Mouse (Mus musculus) hindbrain, embryonic 10.5 days (tissue): ENCODE measurements around the gene Apoc3. TPM values are rescaled to one million over a fixed set of nuclear protein-coding genes. Genes with fewer than 3 reads are reported as not detected.

Experiments
- DNase-seq: peaks from one replicate; pipeline ENCODE4 v3.0.0-alpha.2; 2017; ENCODE audit warnings: low spot score
- H3K27ac ChIP-seq: fragments of 300-500 bp; sonication (generic); 2 replicates; pipeline ENCODE4 v1.5.1; 2016; ENCODE audit warnings: mild to moderate bottlenecking, moderate library complexity
- H3K27me3 ChIP-seq: fragments of 300-500 bp; sonication (generic); 2 replicates; pipeline ENCODE4 v1.6.1; 2016; ENCODE audit warnings: mild to moderate bottlenecking; ENCODE audit not compliant: poor library complexity, insufficient read depth, severe bottlenecking
- H3K36me3 ChIP-seq: fragments of 300-500 bp; sonication (generic); 2 replicates; pipeline ENCODE4 v1.6.1; 2016; ENCODE audit warnings: mild to moderate bottlenecking, moderate library complexity
- H3K4me1 ChIP-seq: fragments of 300-500 bp; sonication (generic); replicated peaks from 2 replicates; pipeline ENCODE4 v1.6.1; 2016; ENCODE audit warnings: mild to moderate bottlenecking
- H3K4me3 ChIP-seq: fragments of 300-500 bp; sonication (generic); 2 replicates; pipeline ENCODE4 v1.5.1; 2016; ENCODE audit warnings: mild to moderate bottlenecking, moderate library complexity
- H3K9me3 ChIP-seq: fragments of 300-500 bp; sonication (generic); 2 replicates; pipeline ENCODE4 v1.6.1; 2016; ENCODE audit warnings: mild to moderate bottlenecking, moderate library complexity
- WGBS: fragments of 180-500 bp; shearing (Covaris S2); methylation state at CpG from one replicate; pipeline ENCODE4 v1.1.7; 2016; 5-methylcytosine and 5-hydroxymethylcytosine counted together
- polyA plus RNA-seq: library from polyadenylated mRNA; unstranded; fragments of >200 nt; fragmentation: Nextera tagmentation; extraction: Ambion mirVana; gene quantifications from 2 replicates; pipeline ENCODE4 v1.2.1, GENCODE M21; 2016

Gene Apoc3
- polyA plus RNA-seq, 1 experiment from 2014 or later: not detected

DNA sequence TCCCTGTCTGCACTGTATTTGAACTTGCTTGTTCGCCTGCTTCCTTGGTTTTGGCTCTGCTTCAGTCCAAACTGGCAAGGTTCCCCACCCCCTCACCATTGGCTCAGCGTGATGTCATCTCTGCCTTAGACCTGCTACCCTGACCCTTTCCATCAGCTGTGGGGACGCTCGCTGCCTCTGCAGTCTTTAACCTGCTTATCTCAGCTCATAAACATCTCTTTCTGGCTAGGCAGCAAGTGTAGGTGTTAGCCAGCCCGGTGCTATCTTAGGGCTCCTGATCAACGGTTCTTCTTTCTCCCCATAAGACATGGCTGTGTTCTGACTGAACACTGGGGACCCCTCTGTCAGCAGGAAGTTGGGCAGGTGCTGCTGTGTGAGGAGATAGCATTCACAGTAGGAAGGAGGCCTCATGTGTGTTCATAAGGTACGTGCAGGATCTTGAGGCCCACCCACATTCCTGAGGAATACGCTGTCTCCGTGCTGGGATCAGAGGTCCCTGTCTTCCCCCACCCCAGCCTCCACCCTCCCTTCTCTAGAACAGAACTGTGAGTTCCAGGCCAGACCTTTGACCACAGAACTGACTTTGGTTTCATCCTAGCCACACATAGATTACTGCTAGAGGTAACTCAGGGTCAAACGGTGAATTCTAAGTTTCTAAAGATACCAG lies 28.5 kb downstream of the Apoc3 start:
- Histone ChIP-seq H3K27me3 (no peaks in the 10 kb centered on the region), H3K4me3 (no peak overlapping the region), H3K27ac (no peak overlapping the region), H3K4me1 (0 out of 2 replicates have a peak, but pooled peaks cover 7% of the 10 kb centered on the region), H3K9me3 (no peaks in the 10 kb centered on the region), H3K36me3 (peaks cover 95% of the 10 kb centered on the region)
- 84% methylated on average over 10 of the region's 10 CpGs for WGBS
- DNase-seq: no peak

DNA sequence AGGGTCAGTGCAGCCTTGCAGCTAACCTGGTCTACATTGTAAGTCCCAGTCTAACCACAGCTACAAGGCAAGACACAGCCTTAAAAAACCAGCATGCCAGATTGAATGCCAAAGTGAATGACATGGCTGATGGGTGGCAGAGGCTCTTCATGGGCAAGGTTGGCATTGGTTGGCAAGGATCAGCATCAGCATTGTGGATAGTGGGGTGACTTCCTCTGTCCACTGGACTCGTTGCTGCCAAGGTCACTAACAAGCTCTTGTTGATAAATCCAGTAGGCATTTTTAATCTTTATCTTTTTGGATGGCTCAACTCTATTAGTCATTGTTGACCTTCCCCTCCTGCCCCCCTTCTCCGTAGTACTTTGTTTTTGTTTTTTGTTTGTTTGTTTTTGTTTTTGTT lies 35.8 kb downstream of the Apoc3 start:
- peaks cover 91% of the 10 kb centered on the region for H3K36me3 ChIP-seq

DNA sequence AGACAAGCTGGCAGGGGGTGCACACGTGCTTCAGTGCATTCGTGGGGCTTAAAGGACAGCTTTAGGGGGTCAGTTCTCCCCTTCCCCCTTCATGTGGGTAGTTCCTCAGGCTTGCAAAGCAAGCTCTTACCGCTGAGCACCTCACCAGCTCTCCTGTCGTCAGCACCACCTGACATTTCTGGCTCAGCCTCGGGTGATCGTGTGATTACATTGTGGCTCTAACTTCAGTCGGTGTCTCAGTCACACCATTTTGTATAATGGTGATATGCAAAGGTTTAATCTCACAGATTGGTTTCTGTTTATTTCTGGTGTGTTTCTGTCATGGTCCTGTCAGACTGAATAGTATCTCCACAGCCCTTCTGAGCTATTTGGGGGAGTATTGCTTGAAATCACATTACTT lies 36.5 kb downstream of the Apoc3 start:
- H3K9me3 ChIP-seq: no peaks in the 10 kb centered on the region
- H3K27ac ChIP-seq: no peak overlapping the region
- no peak overlapping the region for H3K4me3 ChIP-seq
- no peaks in the 10 kb centered on the region for H3K4me1 ChIP-seq
- H3K36me3 ChIP-seq: peaks cover 91% of the 10 kb centered on the region
- no peaks in the 10 kb centered on the region for H3K27me3 ChIP-seq
- WGBS: 91% methylated on average over 7 of the region's 7 CpGs
- no peak for DNase-seq

More for the DNA sequence above, 35.8 kb downstream of the Apoc3 start:
- no peaks in the 10 kb centered on the region for H3K4me1 ChIP-seq
- 94% methylated on average over 2 of the region's 2 CpGs for WGBS
- no peaks in the 10 kb centered on the region for H3K27me3 ChIP-seq
- H3K4me3 ChIP-seq: no peak overlapping the region
- no peak overlapping the region for H3K27ac ChIP-seq
- no peaks in the 10 kb centered on the region for H3K9me3 ChIP-seq
- no peak for DNase-seq

DNA sequence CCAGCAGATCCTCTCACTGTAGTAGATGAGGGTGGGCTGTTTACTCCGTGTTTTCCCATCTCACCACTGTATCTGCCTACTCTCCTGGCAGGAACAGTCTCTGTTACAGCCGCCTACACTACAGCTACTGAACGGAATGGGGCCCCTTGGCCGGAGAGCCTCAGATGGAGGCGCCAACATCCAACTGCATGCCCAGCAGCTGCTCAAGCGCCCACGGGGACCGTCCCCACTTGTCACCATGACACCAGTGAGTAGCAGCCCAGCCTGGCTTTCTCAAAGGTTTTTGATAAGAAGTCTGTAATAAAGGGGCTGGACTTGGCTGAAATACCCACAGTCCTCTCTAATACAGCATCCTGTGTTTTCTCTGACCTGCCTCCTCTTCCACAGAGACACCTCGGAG lies 37.0 kb downstream of the Apoc3 start:
- no peaks in the 10 kb centered on the region for H3K27me3 ChIP-seq
- WGBS: 92% methylated on average over 9 of the region's 9 CpGs
- H3K4me1 ChIP-seq: no peaks in the 10 kb centered on the region
- no peak for DNase-seq
- H3K9me3 ChIP-seq: no peaks in the 10 kb centered on the region
- peaks cover 88% of the 10 kb centered on the region for H3K36me3 ChIP-seq
- no peak overlapping the region for H3K27ac ChIP-seq
- H3K4me3 ChIP-seq: no peak overlapping the region

DNA sequence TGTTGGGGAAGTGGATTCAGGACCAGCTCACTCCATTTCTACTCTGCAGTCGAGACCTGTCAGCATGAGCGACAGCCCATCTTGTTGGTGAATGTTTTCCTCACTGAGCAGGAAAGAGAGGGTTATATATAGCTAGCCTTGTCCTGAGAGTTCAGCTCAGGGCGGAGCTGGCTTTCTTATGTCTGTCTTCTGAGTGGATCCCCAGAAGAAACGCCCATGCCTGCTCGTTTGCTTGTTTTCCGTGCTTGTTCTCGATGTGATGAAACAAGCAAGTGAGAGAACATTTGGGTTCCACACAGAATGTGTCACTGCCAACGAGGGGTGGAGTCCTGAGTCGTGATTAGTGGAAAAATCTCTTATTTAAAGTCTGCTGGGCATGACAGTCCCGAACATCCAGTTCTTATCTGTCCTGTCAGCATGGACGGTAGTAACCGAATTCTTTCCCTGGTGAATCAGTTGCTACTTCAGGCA lies 38.7 kb downstream of the Apoc3 start:
- H3K36me3 ChIP-seq: peaks cover 73% of the 10 kb centered on the region

DNA sequence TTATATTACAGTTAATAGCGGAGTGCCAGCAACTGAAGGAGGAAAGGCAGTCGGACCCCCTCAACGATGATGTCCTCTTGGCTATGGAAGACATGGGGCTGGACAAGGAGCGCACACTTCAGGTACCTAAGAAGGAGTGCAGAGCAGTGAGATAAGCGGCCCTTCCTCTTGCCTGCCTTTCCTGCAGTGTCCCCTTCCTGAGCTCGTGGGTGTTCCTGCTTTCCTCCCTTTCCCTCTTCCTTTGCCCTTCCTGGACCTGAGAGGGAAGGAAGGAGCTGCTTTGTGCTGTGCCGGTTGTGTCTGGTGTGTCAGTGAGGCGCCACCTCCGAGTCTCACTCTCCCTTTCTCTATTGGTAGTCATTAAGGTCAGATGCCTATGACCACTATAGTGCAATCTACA lies 40.6 kb downstream of the Apoc3 start:
- no peak for DNase-seq
- H3K4me3 ChIP-seq: no peak overlapping the region
- no peaks in the 10 kb centered on the region for H3K4me1 ChIP-seq
- WGBS: 82% methylated on average over 9 of the region's 9 CpGs
- no peaks in the 10 kb centered on the region for H3K27me3 ChIP-seq
- H3K27ac ChIP-seq: peak overlapping the region; percentile 35; the same call in 1 of the 2 replicates
- peaks cover 55% of the 10 kb centered on the region for H3K36me3 ChIP-seq
- no peaks in the 10 kb centered on the region for H3K9me3 ChIP-seq

More for the DNA sequence above, 38.7 kb downstream of the Apoc3 start:
- H3K9me3 ChIP-seq: no peaks in the 10 kb centered on the region
- DNase-seq: no peak
- no peak overlapping the region for H3K4me3 ChIP-seq
- no peaks in the 10 kb centered on the region for H3K4me1 ChIP-seq
- no peak overlapping the region for H3K27ac ChIP-seq
- no peaks in the 10 kb centered on the region for H3K27me3 ChIP-seq
- 85% methylated on average over 12 of the region's 12 CpGs for WGBS

DNA sequence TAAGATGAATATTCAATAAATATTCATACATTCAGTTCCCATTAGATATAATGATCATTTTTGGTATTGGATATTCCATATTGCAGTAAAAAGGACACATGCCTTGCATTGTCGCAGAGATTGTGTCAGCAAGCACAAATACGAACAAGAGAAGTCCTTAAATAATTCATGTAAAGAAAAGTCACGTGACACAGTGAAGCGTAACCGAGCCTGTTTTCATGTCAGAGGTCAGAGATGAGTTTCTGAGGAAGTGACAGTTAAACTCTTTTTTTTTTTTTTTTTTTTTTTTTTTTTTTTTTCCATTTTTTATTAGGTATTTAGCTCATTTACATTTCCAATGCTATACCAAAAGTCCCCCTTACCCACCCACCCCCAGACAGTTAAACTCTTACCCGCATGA lies 42.8 kb downstream of the Apoc3 start:
- Histone ChIP-seq H3K4me1 (no peaks in the 10 kb centered on the region), H3K4me3 (no peak overlapping the region), H3K36me3 (peaks cover 34% of the 10 kb centered on the region), H3K27ac (no peak overlapping the region), H3K9me3 (no peaks in the 10 kb centered on the region), H3K27me3 (no peaks in the 10 kb centered on the region)
- no peak for DNase-seq
- 80% methylated on average over 6 of the region's 6 CpGs for WGBS

DNA sequence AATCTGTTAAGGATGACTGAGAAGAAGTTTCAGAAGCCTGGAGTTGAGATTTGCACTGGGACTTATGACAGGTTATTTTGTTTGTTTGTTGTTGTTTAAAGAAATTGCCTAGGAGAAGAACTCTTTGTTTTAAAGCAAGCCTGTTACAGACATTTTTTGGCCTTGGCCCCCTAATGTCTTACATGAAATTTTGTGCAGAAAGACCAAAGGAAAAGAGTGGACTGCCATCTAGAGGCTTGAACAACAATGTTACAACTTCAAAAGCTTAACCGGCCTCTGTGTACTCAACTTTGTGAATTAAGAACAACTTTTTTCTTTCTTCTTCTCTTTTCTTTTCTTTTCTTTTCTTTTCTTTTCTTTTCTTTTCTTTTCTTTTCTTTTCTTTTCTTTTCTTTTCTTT lies 43.8 kb downstream of the Apoc3 start:
- Histone ChIP-seq H3K9me3 (no peaks in the 10 kb centered on the region), H3K4me1 (no peaks in the 10 kb centered on the region), H3K27me3 (no peaks in the 10 kb centered on the region), H3K27ac (no peak overlapping the region), H3K4me3 (no peak overlapping the region), H3K36me3 (peaks cover 27% of the 10 kb centered on the region)
- WGBS: 51% methylated on average over 1 of the region's 1 CpGs
- no peak for DNase-seq

DNA sequence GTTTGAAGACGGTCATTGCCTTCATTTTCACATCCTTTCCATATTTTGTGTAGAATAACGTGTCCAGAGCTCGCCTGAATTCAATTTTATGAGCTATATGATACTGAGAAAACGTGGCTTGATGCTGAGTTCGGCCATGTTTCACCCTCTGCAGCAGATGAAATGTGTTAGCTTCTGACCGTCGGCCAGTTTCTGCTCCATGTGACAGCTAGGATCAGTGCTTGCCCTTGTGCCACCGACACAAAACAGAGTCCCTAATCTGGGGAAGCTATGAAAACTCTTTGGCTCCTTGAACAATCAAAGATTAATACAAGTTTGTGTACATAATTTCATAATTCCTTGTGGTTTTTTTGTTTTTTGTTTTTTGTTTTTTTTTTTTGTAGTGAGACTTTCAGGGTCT lies 44.2 kb downstream of the Apoc3 start:
- Histone ChIP-seq H3K27ac (no peak overlapping the region), H3K36me3 (peaks cover 23% of the 10 kb centered on the region), H3K27me3 (no peaks in the 10 kb centered on the region), H3K4me1 (no peaks in the 10 kb centered on the region), H3K4me3 (no peak overlapping the region), H3K9me3 (no peaks in the 10 kb centered on the region)
- DNase-seq: no peak
- WGBS: 75% methylated on average over 8 of the region's 8 CpGs

DNA sequence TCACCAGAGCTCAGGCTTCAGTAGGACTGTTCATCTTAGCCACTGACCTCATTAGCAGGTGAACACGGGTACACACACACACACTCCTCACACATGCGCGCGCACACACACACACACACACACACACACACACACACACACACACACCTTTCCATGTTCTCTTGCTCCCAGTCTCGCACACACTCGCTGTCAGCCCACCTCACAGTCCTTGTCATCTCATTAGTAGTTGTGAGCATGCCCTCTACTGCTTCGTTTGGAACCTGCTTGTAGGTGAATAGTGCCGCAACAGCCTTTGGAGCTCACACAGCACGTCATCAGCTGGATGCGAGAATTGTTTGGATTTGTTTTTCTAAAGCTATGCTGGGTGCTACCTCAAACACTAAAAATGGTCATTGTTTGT lies 46.1 kb downstream of the Apoc3 start:
- WGBS: 85% methylated on average over 10 of the region's 10 CpGs
- no peak for DNase-seq
- Histone ChIP-seq H3K27me3 (no peaks in the 10 kb centered on the region), H3K9me3 (no peaks in the 10 kb centered on the region), H3K36me3 (peaks cover 5% of the 10 kb centered on the region), H3K27ac (0 out of 2 replicates have a peak overlapping the region, but pooled peaks have one; percentile 23), H3K4me3 (no peak overlapping the region), H3K4me1 (no peaks in the 10 kb centered on the region)

DNA sequence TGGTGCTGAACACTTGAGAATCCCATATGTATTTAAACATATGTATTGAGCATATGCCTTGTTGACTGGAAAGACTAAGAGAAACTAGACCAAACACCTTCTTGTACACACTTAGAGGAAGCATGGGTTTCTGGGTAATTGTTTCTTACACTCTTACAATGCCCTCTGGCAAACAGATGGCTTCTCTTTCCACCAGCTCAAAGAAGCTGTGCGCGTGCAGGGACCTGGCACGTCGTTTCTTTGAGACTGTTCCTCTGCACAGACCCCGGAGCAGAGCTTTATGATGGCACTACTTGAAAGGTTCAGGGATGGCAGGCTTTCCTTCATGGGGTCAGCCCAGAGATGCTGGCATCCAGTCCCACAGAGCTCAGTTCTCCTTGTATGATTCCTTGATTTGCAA lies 46.5 kb downstream of the Apoc3 start:
- Histone ChIP-seq H3K4me1 (no peaks in the 10 kb centered on the region), H3K9me3 (no peaks in the 10 kb centered on the region), H3K27ac (0 out of 2 replicates have a peak overlapping the region, but pooled peaks have one; percentile 23), H3K36me3 (peaks cover under 1% of the 10 kb centered on the region; the same call in 1 of the 2 replicates), H3K4me3 (no peak overlapping the region), H3K27me3 (no peaks in the 10 kb centered on the region)
- no peak for DNase-seq
- WGBS: 87% methylated on average over 5 of the region's 5 CpGs

DNA sequence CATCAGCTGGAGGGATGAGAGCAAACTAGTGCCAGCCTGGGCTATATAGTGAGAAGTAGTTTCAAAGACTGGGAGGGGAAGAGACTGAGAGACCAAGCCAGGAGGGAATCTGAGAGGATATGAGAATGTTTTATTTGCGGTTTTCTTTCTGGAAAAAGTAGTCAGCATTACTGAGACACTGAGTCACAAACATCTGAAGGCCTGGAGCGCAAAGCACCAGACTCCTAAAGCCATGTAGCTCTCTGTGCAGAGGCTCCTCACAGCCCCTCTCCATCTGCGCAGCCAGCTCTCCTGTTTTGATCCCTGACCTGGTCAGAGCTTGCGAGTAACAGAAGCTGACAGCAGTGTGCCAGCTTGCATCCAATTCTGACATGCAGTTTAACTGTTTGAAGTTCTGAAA lies 47.1 kb downstream of the Apoc3 start:
- H3K27me3 ChIP-seq: no peaks in the 10 kb centered on the region
- H3K9me3 ChIP-seq: no peaks in the 10 kb centered on the region
- WGBS: 82% methylated on average over 4 of the region's 4 CpGs
- no peaks in the 10 kb centered on the region for H3K4me1 ChIP-seq
- no peak for DNase-seq
- no peaks in the 10 kb centered on the region for H3K36me3 ChIP-seq
- no peak overlapping the region for H3K4me3 ChIP-seq
- H3K27ac ChIP-seq: no peak overlapping the region

DNA sequence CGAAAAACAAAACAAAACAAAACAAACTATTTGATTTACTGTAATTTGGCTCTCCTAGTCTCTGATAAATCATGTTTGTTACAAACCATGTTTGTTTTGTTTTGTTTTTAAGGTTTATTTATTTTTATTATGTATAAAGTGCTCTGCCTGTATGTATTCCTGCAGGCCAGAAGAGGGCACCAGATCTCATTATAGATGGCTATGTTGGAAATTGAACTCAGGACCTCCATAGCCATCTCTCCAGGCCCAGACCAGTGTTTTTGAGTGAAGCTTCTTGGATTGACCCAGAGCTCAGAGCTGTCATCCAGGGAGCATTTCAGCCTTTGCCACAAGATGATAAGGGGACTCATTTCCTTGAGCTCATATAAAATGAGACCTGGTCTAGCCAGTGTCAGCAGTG lies 49.0 kb downstream of the Apoc3 start:
- Histone ChIP-seq H3K4me1 (no peaks in the 10 kb centered on the region), H3K36me3 (no peaks in the 10 kb centered on the region), H3K27me3 (no peaks in the 10 kb centered on the region), H3K4me3 (no peak overlapping the region), H3K27ac (no peak overlapping the region), H3K9me3 (no peaks in the 10 kb centered on the region)
- WGBS: 86% methylated on average over 1 of the region's 1 CpGs
- no peak for DNase-seq

DNA sequence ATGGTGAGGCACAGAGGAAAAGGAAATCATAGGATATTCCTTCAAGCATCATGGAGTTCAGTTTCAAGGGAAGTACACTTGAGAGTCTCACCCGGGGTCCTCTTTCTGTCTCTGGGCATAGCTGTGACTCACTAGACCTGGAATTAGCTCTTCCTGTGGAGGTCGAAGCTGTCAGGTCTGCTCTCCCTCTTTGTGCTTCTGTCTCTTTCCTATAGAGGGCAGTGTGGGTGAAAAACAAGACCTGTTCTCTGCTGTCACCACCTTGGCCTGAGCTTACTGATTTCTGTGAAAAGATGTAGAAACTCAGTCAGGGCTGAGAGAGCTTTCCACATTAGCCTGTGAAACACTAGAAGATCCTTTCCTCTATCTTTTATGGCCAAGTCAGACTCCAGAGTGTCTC lies 50.2 kb downstream of the Apoc3 start:
- no peak for DNase-seq
- 43% methylated on average over 2 of the region's 2 CpGs for WGBS
- Histone ChIP-seq H3K27me3 (no peaks in the 10 kb centered on the region), H3K4me3 (no peak overlapping the region), H3K4me1 (0 out of 2 replicates have a peak, but pooled peaks cover 3% of the 10 kb centered on the region), H3K27ac (no peak overlapping the region), H3K9me3 (no peaks in the 10 kb centered on the region), H3K36me3 (no peaks in the 10 kb centered on the region)
